Mouse (Mus musculus): ENCODE measurements around the gene Id1. TPM values are rescaled to one million over a fixed set of nuclear protein-coding genes. Genes with fewer than 3 reads are reported as not detected.
A peak's percentile ranks its signal among the peaks of the same experiment; 100 is the strongest.

The Id1 gene
- total and polyA plus RNA-seq, 2 experiments from 2014 or later: 104 to 198 TPM

DNA sequence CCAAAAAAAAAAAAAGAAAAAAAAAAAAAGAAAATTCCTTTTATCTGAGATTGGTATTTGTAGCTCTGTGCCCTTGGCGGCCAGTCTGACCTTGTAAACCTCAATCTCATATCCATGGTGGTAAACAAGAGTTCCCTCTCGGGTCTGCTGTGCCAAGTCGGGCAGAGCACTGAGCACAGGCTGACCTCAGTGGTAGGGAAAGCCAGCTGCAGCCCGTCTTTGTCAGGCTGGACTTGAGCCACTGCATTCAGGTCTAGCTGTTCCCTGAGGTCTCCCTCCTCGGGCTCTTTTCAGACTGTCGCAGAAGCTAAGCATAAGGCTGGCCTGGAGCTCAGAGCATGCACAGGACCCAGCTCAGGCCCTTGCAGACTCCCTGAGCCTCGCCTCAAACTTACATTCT lies 41.3 kb upstream of the Id1 start:
- Histone ChIP-seq H3K9me3 (ENCODE audit: low read length) (no peaks in the 10 kb centered on the region), H3K4me3 (ENCODE audit: low read length) (no peak overlapping the region), H3K27me3 (ENCODE audit: insufficient read depth, low read length) (no peaks in the 10 kb centered on the region), H3K4me1 (ENCODE audit: insufficient read depth, low read length) (no peaks in the 10 kb centered on the region), H3K9ac (replicated peaks; ENCODE audit: low read length) (no peak overlapping the region), H3K27ac (no peak overlapping the region), H3K36me3 (ENCODE audit: insufficient read depth, low read length) (peaks cover 40% of the 10 kb centered on the region), H3K4me2 (ENCODE audit: low read depth, low read length) (no peak overlapping the region)
- no peak for DNase-seq (ENCODE audit: low spot score)
- ATAC-seq: no peak
- no peak for TF ChIP-seq CTCF (IDR thresholded peaks at IDR 0.05; ENCODE audit: low read depth)
- 68% methylated on average over 7 of the region's 7 CpGs for WGBS

DNA sequence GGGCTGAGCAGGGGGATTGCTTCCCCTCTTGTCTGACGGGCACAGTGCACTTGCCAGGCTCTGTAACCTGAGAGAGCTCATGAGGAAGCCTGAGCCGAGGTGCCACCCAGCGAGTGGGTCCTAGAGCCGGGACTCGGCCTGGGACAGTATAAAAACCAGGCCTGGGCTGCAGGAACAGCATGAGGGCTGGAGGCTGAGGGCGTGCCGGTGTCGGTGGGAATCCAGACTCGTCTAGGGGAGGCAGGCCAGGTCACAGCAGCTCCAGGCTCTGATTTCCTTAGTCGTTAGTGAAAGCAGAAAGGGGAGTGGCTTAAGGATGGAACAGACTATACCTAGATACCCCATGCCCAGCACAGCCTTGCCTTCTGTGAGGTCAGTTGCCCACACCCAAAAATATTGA lies 40.0 kb upstream of the Id1 start:
- H3K36me3 ChIP-seq (ENCODE audit: insufficient read depth, low read length): peaks cover 53% of the 10 kb centered on the region
- H3K9me3 ChIP-seq (ENCODE audit: low read length): no peaks in the 10 kb centered on the region
- ATAC-seq: no peak
- H3K9ac ChIP-seq (replicated peaks; ENCODE audit: low read length): peak overlapping the region; percentile 54; the same call in 1 of the 2 replicates
- no peak overlapping the region; the same call in 1 of the 2 replicates for H3K27ac ChIP-seq
- H3K27me3 ChIP-seq (ENCODE audit: insufficient read depth, low read length): no peaks in the 10 kb centered on the region
- no peaks in the 10 kb centered on the region for H3K4me1 ChIP-seq (ENCODE audit: insufficient read depth, low read length)
- H3K4me2 ChIP-seq (ENCODE audit: low read depth, low read length): no peak overlapping the region
- DNase-seq (ENCODE audit: low spot score): no peak
- no peak overlapping the region for H3K4me3 ChIP-seq (ENCODE audit: low read length)
- 73% methylated on average over 10 of the region's 10 CpGs for WGBS
- TF ChIP-seq CTCF (IDR thresholded peaks at IDR 0.05; ENCODE audit: low read depth): no peak

DNA sequence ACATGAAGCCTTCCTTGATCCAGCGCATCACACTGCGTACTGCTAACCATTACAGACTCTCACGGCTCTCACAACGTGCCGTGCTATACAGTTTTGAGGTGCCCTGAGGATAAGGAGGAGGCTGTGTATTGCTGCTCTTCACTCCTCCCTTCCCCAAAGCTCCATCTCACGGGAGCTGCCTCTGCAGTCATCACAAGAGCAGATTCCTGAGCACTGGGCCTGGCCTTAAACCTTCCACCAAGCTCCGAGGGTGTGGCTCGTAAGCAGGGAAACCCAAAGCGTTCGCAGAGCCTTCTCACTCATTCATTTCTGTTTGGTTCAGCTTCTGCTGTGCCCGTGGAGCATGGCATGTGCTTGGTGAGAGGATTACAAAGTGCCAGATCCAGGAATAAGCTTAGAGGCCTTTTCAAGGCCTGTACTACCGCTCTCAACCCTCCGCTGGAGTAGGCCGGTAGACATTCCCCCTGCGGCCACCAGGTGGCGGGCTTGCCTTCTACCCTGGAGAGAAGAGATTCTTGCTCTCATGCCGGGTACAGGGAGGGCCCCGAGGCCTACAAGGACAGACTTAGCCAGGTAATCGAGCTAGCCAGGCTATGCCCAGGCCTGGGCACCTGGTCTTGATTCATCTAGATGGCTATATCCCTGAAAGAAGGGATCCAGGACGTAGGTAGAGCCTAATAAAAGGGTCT lies 39.4 kb upstream of the Id1 start:
- H3K9me3 ChIP-seq (ENCODE audit: low read length): no peaks in the 10 kb centered on the region
- H3K9ac ChIP-seq (replicated peaks; ENCODE audit: low read length): peak overlapping the region; percentile 54

GRCm38 (mm10) chr2:152700138-152700537 lies 35.9 kb upstream of the Id1 start:
- H3K9ac ChIP-seq (replicated peaks; ENCODE audit: low read length): no peak overlapping the region
- ATAC-seq: no peak
- DNase-seq (ENCODE audit: low spot score): no peak
- H3K36me3 ChIP-seq (ENCODE audit: insufficient read depth, low read length): peaks cover 75% of the 10 kb centered on the region
- TF ChIP-seq CTCF (IDR thresholded peaks at IDR 0.05; ENCODE audit: low read depth): no peak
- H3K9me3 ChIP-seq (ENCODE audit: low read length): no peaks in the 10 kb centered on the region
- H3K27ac ChIP-seq: no peak overlapping the region
- no peak overlapping the region for H3K4me3 ChIP-seq (ENCODE audit: low read length)
- no peaks in the 10 kb centered on the region for H3K4me1 ChIP-seq (ENCODE audit: insufficient read depth, low read length)
- no peaks in the 10 kb centered on the region for H3K27me3 ChIP-seq (ENCODE audit: insufficient read depth, low read length)
- no peak overlapping the region for H3K4me2 ChIP-seq (ENCODE audit: low read depth, low read length)
- 95% methylated on average over 10 of the region's 10 CpGs for WGBS

More for the DNA sequence above, 39.4 kb upstream of the Id1 start:
- DNase-seq (ENCODE audit: low spot score) (peak; percentile 94), ATAC-seq (peak; percentile 80)
- TF ChIP-seq CTCF (IDR thresholded peaks at IDR 0.05; ENCODE audit: low read depth): peak; percentile 98
- H3K36me3 ChIP-seq (ENCODE audit: insufficient read depth, low read length): peaks cover 58% of the 10 kb centered on the region
- 40% methylated on average over 20 of the region's 20 CpGs for WGBS
- no peaks in the 10 kb centered on the region for H3K4me1 ChIP-seq (ENCODE audit: insufficient read depth, low read length)
- H3K4me3 ChIP-seq (ENCODE audit: low read length): no peak overlapping the region
- H3K27me3 ChIP-seq (ENCODE audit: insufficient read depth, low read length): no peaks in the 10 kb centered on the region
- peak overlapping the region; percentile 73 for H3K27ac ChIP-seq
- no peak overlapping the region for H3K4me2 ChIP-seq (ENCODE audit: low read depth, low read length)

DNA sequence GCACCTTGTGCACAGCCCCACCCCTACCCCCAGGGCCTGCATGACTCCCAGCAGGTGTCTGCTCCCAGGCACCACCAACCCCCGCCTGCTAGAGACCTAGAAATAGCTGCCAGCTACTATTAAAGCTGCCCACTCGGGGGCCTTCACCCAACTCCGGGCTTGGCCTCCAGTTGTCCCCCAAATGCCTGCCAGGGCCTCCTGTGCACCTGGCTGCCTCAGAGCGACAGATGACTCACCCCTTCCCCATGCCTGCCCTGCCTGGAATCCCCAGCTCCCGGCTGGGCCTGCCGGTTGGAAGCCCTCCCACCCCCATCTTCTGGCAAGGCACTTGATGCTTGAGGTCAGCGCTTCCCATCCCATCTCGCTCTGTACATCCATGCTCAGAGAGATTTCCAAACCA lies 35.3 kb upstream of the Id1 start:
- Histone ChIP-seq H3K27me3 (ENCODE audit: insufficient read depth, low read length) (no peaks in the 10 kb centered on the region), H3K4me2 (ENCODE audit: low read depth, low read length) (no peak overlapping the region), H3K9ac (replicated peaks; ENCODE audit: low read length) (no peak overlapping the region), H3K36me3 (ENCODE audit: insufficient read depth, low read length) (peaks cover 77% of the 10 kb centered on the region), H3K9me3 (ENCODE audit: low read length) (no peaks in the 10 kb centered on the region), H3K4me1 (ENCODE audit: insufficient read depth, low read length) (peaks cover under 1% of the 10 kb centered on the region; the same call in 1 of the 2 replicates), H3K4me3 (ENCODE audit: low read length) (no peak overlapping the region), H3K27ac (no peak overlapping the region)
- ATAC-seq: no peak
- no peak for DNase-seq (ENCODE audit: low spot score)
- TF ChIP-seq CTCF (IDR thresholded peaks at IDR 0.05; ENCODE audit: low read depth): no peak
- WGBS: 84% methylated on average over 8 of the region's 8 CpGs

DNA sequence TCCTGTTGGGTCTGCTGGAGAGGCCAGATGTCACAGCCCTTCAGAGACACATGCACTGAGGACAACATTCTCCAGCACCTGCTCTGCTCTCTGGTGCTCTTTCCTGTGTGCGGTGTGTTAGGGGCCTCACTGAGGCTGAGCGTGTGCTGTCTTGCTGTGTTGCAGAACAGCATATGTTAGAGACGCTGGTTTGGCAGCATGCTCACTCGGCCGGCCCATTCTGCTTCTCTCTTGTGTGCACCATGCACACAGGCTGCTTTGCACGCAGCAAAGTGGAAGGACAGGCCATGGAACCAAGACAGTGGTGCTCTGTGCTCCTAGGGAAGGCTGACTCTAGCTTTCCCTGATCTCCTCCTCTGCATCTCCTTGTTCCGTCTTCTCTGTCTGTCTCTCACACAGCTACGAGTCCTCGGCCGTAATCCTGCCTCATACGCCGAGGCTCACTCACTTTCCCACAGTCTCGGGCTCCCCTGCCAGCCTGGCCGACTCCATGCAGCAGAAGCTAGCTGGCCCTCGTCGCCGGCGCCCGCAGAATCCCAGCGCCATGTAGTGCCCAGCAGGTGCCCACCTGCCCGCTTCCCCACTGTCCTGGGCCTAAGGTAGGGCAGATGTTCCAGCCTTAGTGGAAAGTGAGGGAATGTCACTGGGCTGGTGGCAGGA lies 32.3 kb upstream of the Id1 start:
- Histone ChIP-seq H3K4me1 (ENCODE audit: insufficient read depth, low read length) (peaks cover 14% of the 10 kb centered on the region; the same call in 1 of the 2 replicates), H3K27ac (0 out of 2 replicates have a peak overlapping the region, but pooled peaks have one; percentile 8), H3K9ac (replicated peaks; ENCODE audit: low read length) (0 out of 2 replicates have a peak overlapping the region, but pooled peaks have one; percentile 14), H3K27me3 (ENCODE audit: insufficient read depth, low read length) (no peaks in the 10 kb centered on the region), H3K36me3 (ENCODE audit: insufficient read depth, low read length) (peaks cover 59% of the 10 kb centered on the region), H3K4me2 (ENCODE audit: low read depth, low read length) (no peak overlapping the region), H3K4me3 (ENCODE audit: low read length) (no peak overlapping the region), H3K9me3 (ENCODE audit: low read length) (no peaks in the 10 kb centered on the region)
- no peak for TF ChIP-seq CTCF (IDR thresholded peaks at IDR 0.05; ENCODE audit: low read depth)
- no peak for ATAC-seq
- WGBS: 78% methylated on average over 21 of the region's 21 CpGs
- DNase-seq (ENCODE audit: low spot score): no peak

DNA sequence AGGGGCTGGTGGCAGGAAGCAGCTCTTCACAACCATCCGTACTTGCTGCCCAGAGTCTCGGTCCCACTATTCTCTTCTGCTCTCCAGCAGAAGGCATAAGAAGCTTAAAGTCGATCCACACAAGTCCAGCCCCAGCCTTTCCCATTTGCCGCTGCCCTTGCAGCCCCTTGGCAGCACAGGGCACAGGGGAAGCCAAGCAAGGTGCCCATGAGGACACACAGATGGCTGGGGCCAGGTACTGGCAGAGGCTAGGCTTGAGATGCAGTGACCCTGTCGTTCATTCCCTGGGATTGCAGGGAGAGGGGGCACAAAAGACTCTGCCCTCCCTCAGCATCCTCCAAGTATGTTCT lies 31.8 kb upstream of the Id1 start:
- ATAC-seq (no peak), DNase-seq (ENCODE audit: low spot score) (no peak)
- Histone ChIP-seq H3K36me3 (ENCODE audit: insufficient read depth, low read length) (peaks cover 54% of the 10 kb centered on the region), H3K27ac (no peak overlapping the region; the same call in 1 of the 2 replicates), H3K27me3 (ENCODE audit: insufficient read depth, low read length) (no peaks in the 10 kb centered on the region), H3K4me2 (ENCODE audit: low read depth, low read length) (no peak overlapping the region), H3K4me1 (ENCODE audit: insufficient read depth, low read length) (peaks cover 14% of the 10 kb centered on the region; the same call in 1 of the 2 replicates), H3K9ac (replicated peaks; ENCODE audit: low read length) (no peak overlapping the region), H3K9me3 (ENCODE audit: low read length) (no peaks in the 10 kb centered on the region), H3K4me3 (ENCODE audit: low read length) (no peak overlapping the region)
- no peak for TF ChIP-seq CTCF (IDR thresholded peaks at IDR 0.05; ENCODE audit: low read depth)
- 75% methylated on average over 5 of the region's 5 CpGs for WGBS
